Mouse (Mus musculus): ENCODE measurements around the gene Rora. TPM values are rescaled to one million over a fixed set of nuclear protein-coding genes. Genes with fewer than 3 reads are reported as not detected.

Rora gene
- polyA plus RNA-seq, 1 experiment: 11.7 TPM

- DNase-seq (ENCODE audit: low read depth): peak; percentile 74
- TF ChIP-seq CTCF (IDR thresholded peaks at IDR 0.05; ENCODE audit: borderline replicate concordance, extremely low read depth, insufficient read depth, insufficient read length) (no peak), POLR2A (IDR thresholded peaks at IDR 0.05; ENCODE audit: borderline replicate concordance, extremely low read depth, insufficient read depth, insufficient read length, poor library complexity, severe bottlenecking) (no peak)
Measured at GRCm38 (mm10) chr9:68655018-68656005, 1.7 kb downstream of the Rora start.

GRCm38 (mm10) chr9:68656076-68656795 is 2.6 kb downstream of the Rora start:
- TF ChIP-seq CTCF (IDR thresholded peaks at IDR 0.05; ENCODE audit: borderline replicate concordance, extremely low read depth, insufficient read depth, insufficient read length) (no peak), POLR2A (IDR thresholded peaks at IDR 0.05; ENCODE audit: borderline replicate concordance, extremely low read depth, insufficient read depth, insufficient read length, poor library complexity, severe bottlenecking) (no peak)
- DNase-seq (ENCODE audit: low read depth): no peak

GRCm38 (mm10) chr9:68656796-68657130 is 3.2 kb downstream of the Rora start:
- no peak for DNase-seq (ENCODE audit: low read depth)
- no peak for TF ChIP-seq CTCF (IDR thresholded peaks at IDR 0.05; ENCODE audit: borderline replicate concordance, extremely low read depth, insufficient read depth, insufficient read length)
- TF ChIP-seq POLR2A (IDR thresholded peaks at IDR 0.05; ENCODE audit: borderline replicate concordance, extremely low read depth, insufficient read depth, insufficient read length, poor library complexity, severe bottlenecking): no peak

GRCm38 (mm10) chr9:68670731-68671130 is 17.1 kb downstream of the Rora start:
- no peak for TF ChIP-seq CTCF (IDR thresholded peaks at IDR 0.05; ENCODE audit: borderline replicate concordance, extremely low read depth, insufficient read depth, insufficient read length)
- no peak for TF ChIP-seq POLR2A (IDR thresholded peaks at IDR 0.05; ENCODE audit: borderline replicate concordance, extremely low read depth, insufficient read depth, insufficient read length, poor library complexity, severe bottlenecking)
- DNase-seq (ENCODE audit: low read depth): no peak

- TF ChIP-seq POLR2A (IDR thresholded peaks at IDR 0.05; ENCODE audit: borderline replicate concordance, extremely low read depth, insufficient read depth, insufficient read length, poor library complexity, severe bottlenecking): no peak
- TF ChIP-seq CTCF (IDR thresholded peaks at IDR 0.05; ENCODE audit: borderline replicate concordance, extremely low read depth, insufficient read depth, insufficient read length): no peak
- no peak for DNase-seq (ENCODE audit: low read depth)
Measured at GRCm38 (mm10) chr9:68672459-68672858, 18.9 kb downstream of the Rora start.

- DNase-seq (ENCODE audit: low read depth): peak; percentile 36
- TF ChIP-seq CTCF (IDR thresholded peaks at IDR 0.05; ENCODE audit: borderline replicate concordance, extremely low read depth, insufficient read depth, insufficient read length) (no peak), POLR2A (IDR thresholded peaks at IDR 0.05; ENCODE audit: borderline replicate concordance, extremely low read depth, insufficient read depth, insufficient read length, poor library complexity, severe bottlenecking) (no peak)
Measured at GRCm38 (mm10) chr9:68673221-68673620, 19.6 kb downstream of the Rora start.

- no peak for TF ChIP-seq CTCF (IDR thresholded peaks at IDR 0.05; ENCODE audit: borderline replicate concordance, extremely low read depth, insufficient read depth, insufficient read length)
- no peak for TF ChIP-seq POLR2A (IDR thresholded peaks at IDR 0.05; ENCODE audit: borderline replicate concordance, extremely low read depth, insufficient read depth, insufficient read length, poor library complexity, severe bottlenecking)
- no peak for DNase-seq (ENCODE audit: low read depth)
Measured at GRCm38 (mm10) chr9:68679871-68680374, 26.3 kb downstream of the Rora start.

- peak; percentile 86 for DNase-seq (ENCODE audit: low read depth)
- TF ChIP-seq CTCF (IDR thresholded peaks at IDR 0.05; ENCODE audit: borderline replicate concordance, extremely low read depth, insufficient read depth, insufficient read length) (no peak), POLR2A (IDR thresholded peaks at IDR 0.05; ENCODE audit: borderline replicate concordance, extremely low read depth, insufficient read depth, insufficient read length, poor library complexity, severe bottlenecking) (no peak)
Measured at GRCm38 (mm10) chr9:68683938-68684337, 30.4 kb downstream of the Rora start.

GRCm38 (mm10) chr9:68685562-68685961 is 32.0 kb downstream of the Rora start:
- peak; percentile 29 for DNase-seq (ENCODE audit: low read depth)
- TF ChIP-seq POLR2A (IDR thresholded peaks at IDR 0.05; ENCODE audit: borderline replicate concordance, extremely low read depth, insufficient read depth, insufficient read length, poor library complexity, severe bottlenecking): no peak
- no peak for TF ChIP-seq CTCF (IDR thresholded peaks at IDR 0.05; ENCODE audit: borderline replicate concordance, extremely low read depth, insufficient read depth, insufficient read length)

- TF ChIP-seq CTCF (IDR thresholded peaks at IDR 0.05; ENCODE audit: borderline replicate concordance, extremely low read depth, insufficient read depth, insufficient read length) (no peak), POLR2A (IDR thresholded peaks at IDR 0.05; ENCODE audit: borderline replicate concordance, extremely low read depth, insufficient read depth, insufficient read length, poor library complexity, severe bottlenecking) (no peak)
Measured at GRCm38 (mm10) chr9:68687251-68687874, 33.8 kb downstream of the Rora start.

GRCm38 (mm10) chr9:68688151-68688550 is 34.6 kb downstream of the Rora start:
- TF ChIP-seq CTCF (IDR thresholded peaks at IDR 0.05; ENCODE audit: borderline replicate concordance, extremely low read depth, insufficient read depth, insufficient read length): no peak
- TF ChIP-seq POLR2A (IDR thresholded peaks at IDR 0.05; ENCODE audit: borderline replicate concordance, extremely low read depth, insufficient read depth, insufficient read length, poor library complexity, severe bottlenecking): no peak
- DNase-seq (ENCODE audit: low read depth): no peak

More at GRCm38 (mm10) chr9:68687251-68687874, 33.8 kb downstream of the Rora start:
- peak; percentile 28 for DNase-seq (ENCODE audit: low read depth)

Measured in brain, embryonic 14.5 days (tissue).